Mouse (Mus musculus): Measurements from ENCODE around the gene Phc2. TPM values are rescaled to one million over a fixed set of nuclear protein-coding genes. Genes with fewer than 3 reads are reported as not detected.
"Not testable (repeated sequence)": the region's sequence is repeated elsewhere in the genome, so short reads cannot be mapped to it uniquely, and the experiment has no call there.

Gene Phc2
- 69.9 and 73.2 TPM in 2 replicates for polyA plus RNA-seq (2011; ENCODE audit: insufficient read length, low read depth, missing spikeins)

- H3K4me1 ChIP-seq (ENCODE audit: control insufficient read depth, insufficient read depth, low read length), result peaks cover 4% of the 10 kb centered on the region; the same call in 1 of the 2 replicates
- no peak within 1 kb of the TSS for H3K27ac ChIP-seq (ENCODE audit: insufficient read depth, low read length)
- peak within 1 kb of the TSS; percentile 68 for H3K4me3 ChIP-seq (ENCODE audit: insufficient read depth, low read length)
- TF ChIP-seq CTCF (IDR thresholded peaks at IDR 0.05; ENCODE audit: borderline replicate concordance, insufficient read depth, low read length) (no peak), POLR2A (IDR thresholded peaks at IDR 0.05; ENCODE audit: low read depth, low read length) (no peak)
Observed at GRCm38 (mm10) chr4:128654505-128655381, at the start of gene Phc2. Gene Phc2, plus strand, starts transcription at chr4:128654702.

- no peak overlapping the region for H3K4me3 ChIP-seq (ENCODE audit: insufficient read depth, low read length)
- TF ChIP-seq POLR2A (IDR thresholded peaks at IDR 0.05; ENCODE audit: low read depth, low read length) (no peak), CTCF (IDR thresholded peaks at IDR 0.05; ENCODE audit: borderline replicate concordance, insufficient read depth, low read length) (no peak)
- no peaks in the 10 kb centered on the region for H3K4me1 ChIP-seq (ENCODE audit: control insufficient read depth, insufficient read depth, low read length)
- H3K27ac ChIP-seq (ENCODE audit: insufficient read depth, low read length), result no peak overlapping the region
Observed at GRCm38 (mm10) chr4:128606586-128606985, 47.9 kb upstream of the Phc2 start.

- Histone ChIP-seq H3K27ac (ENCODE audit: insufficient read depth, low read length) (no peak overlapping the region), H3K4me3 (ENCODE audit: insufficient read depth, low read length) (no peak overlapping the region), H3K4me1 (ENCODE audit: control insufficient read depth, insufficient read depth, low read length) (no peaks in the 10 kb centered on the region)
- TF ChIP-seq CTCF (IDR thresholded peaks at IDR 0.05; ENCODE audit: borderline replicate concordance, insufficient read depth, low read length) (no peak), POLR2A (IDR thresholded peaks at IDR 0.05; ENCODE audit: low read depth, low read length) (no peak)
Observed at GRCm38 (mm10) chr4:128607661-128608060, 46.8 kb upstream of the Phc2 start.

GRCm38 (mm10) chr4:128609276-128609924, 45.1 kb upstream of the Phc2 start:
- no peaks in the 10 kb centered on the region for H3K4me1 ChIP-seq (ENCODE audit: control insufficient read depth, insufficient read depth, low read length)
- TF ChIP-seq CTCF (IDR thresholded peaks at IDR 0.05; ENCODE audit: borderline replicate concordance, insufficient read depth, low read length), result no peak
- TF ChIP-seq POLR2A (IDR thresholded peaks at IDR 0.05; ENCODE audit: low read depth, low read length), result no peak
- no peak overlapping the region for H3K27ac ChIP-seq (ENCODE audit: insufficient read depth, low read length)
- H3K4me3 ChIP-seq (ENCODE audit: insufficient read depth, low read length), result peak overlapping the region; percentile 65

GRCm38 (mm10) chr4:128609925-128610402, 44.5 kb upstream of the Phc2 start, which contains the start of gene Zscan20:
Gene Zscan20, minus strand, starts transcription at chr4:128610098.
- TF ChIP-seq CTCF (IDR thresholded peaks at IDR 0.05; ENCODE audit: borderline replicate concordance, insufficient read depth, low read length) (no peak), POLR2A (IDR thresholded peaks at IDR 0.05; ENCODE audit: low read depth, low read length) (peak; percentile 73)
- Histone ChIP-seq H3K4me1 (ENCODE audit: control insufficient read depth, insufficient read depth, low read length) (no peaks in the 10 kb centered on the region), H3K27ac (ENCODE audit: insufficient read depth, low read length) (no peak within 1 kb of the TSS), H3K4me3 (ENCODE audit: insufficient read depth, low read length) (peak within 1 kb of the TSS; percentile 65)

- TF ChIP-seq POLR2A (IDR thresholded peaks at IDR 0.05; ENCODE audit: low read depth, low read length) (no peak), CTCF (IDR thresholded peaks at IDR 0.05; ENCODE audit: borderline replicate concordance, insufficient read depth, low read length) (no peak)
- Histone ChIP-seq H3K4me1 (ENCODE audit: control insufficient read depth, insufficient read depth, low read length) (no peaks in the 10 kb centered on the region), H3K4me3 (ENCODE audit: insufficient read depth, low read length) (no peak overlapping the region), H3K27ac (ENCODE audit: insufficient read depth, low read length) (no peak overlapping the region)
Observed at GRCm38 (mm10) chr4:128610706-128611105, 43.8 kb upstream of the Phc2 start.

- H3K4me3 ChIP-seq (ENCODE audit: insufficient read depth, low read length); H3K27ac ChIP-seq (ENCODE audit: insufficient read depth, low read length); H3K4me1 ChIP-seq (ENCODE audit: control insufficient read depth, insufficient read depth, low read length): not testable (repeated sequence)
Observed at GRCm38 (mm10) chr4:128611726-128612125, 42.8 kb upstream of the Phc2 start.

- peaks cover under 1% of the 10 kb centered on the region; the same call in 1 of the 2 replicates for H3K4me1 ChIP-seq (ENCODE audit: control insufficient read depth, insufficient read depth, low read length)
- TF ChIP-seq CTCF (IDR thresholded peaks at IDR 0.05; ENCODE audit: borderline replicate concordance, insufficient read depth, low read length) (0 out of 2 replicates have a peak, but pooled peaks have one; percentile 10), POLR2A (IDR thresholded peaks at IDR 0.05; ENCODE audit: low read depth, low read length) (no peak)
- no peak overlapping the region for H3K27ac ChIP-seq (ENCODE audit: insufficient read depth, low read length)
- no peak overlapping the region for H3K4me3 ChIP-seq (ENCODE audit: insufficient read depth, low read length)
Observed at GRCm38 (mm10) chr4:128613326-128613725, 41.2 kb upstream of the Phc2 start.

- no peak overlapping the region for H3K4me3 ChIP-seq (ENCODE audit: insufficient read depth, low read length)
- TF ChIP-seq CTCF (IDR thresholded peaks at IDR 0.05; ENCODE audit: borderline replicate concordance, insufficient read depth, low read length) (no peak), POLR2A (IDR thresholded peaks at IDR 0.05; ENCODE audit: low read depth, low read length) (no peak)
- H3K4me1 ChIP-seq (ENCODE audit: control insufficient read depth, insufficient read depth, low read length), result peaks cover 6% of the 10 kb centered on the region; the same call in 1 of the 2 replicates
- no peak overlapping the region for H3K27ac ChIP-seq (ENCODE audit: insufficient read depth, low read length)
Observed at GRCm38 (mm10) chr4:128615761-128616160, 38.7 kb upstream of the Phc2 start.
